Comparison of ENCODE assay signal across 17 mouse cellular contexts in the genomic region with DNA sequence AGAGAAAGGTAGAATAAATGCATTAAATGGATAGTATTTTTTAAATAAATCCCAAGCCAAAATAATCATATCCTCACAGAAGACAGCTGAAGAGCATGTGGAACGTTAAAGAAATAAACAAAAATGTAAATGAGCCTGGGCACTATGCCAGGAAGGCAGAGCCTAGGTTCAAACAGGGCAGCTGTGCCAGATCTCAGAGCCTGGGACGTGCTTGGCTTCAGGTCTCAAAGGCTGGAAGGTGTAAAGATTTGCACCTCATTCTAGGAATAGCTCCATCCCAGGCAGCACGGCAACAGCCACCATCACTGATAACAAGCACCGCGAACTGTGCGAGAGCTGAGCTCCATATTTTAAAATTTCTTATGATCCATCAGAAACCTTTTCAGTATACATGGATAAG. TPM values are rescaled to one million over a fixed set of nuclear protein-coding genes. Genes with fewer than 3 reads are reported as not detected.
A peak's percentile ranks its signal among the peaks of the same experiment; 100 is the strongest.
DNase-seq lines count a peak whose midpoint lies in the region; ATAC-seq and TF ChIP-seq lines count a peak whose summit lies in the region.
"Had no signal": no experiment of that assay in that cellular context is flagged by ENCODE, and none has a peak within 500 bp of the region (broad histone marks: within the 10 kb centered on the region; RNA-seq: fewer than 3 reads in every experiment).

No protein-coding gene starts in this region.

- no peak overlapping the region for H3K27ac ChIP-seq in forebrain, embryonic 13.5 days
- H3K27ac ChIP-seq in forebrain, embryonic 12.5 days = no peak overlapping the region
- H3K27ac ChIP-seq in kidney, postnatal 0 days = no peak overlapping the region
- H3K27ac ChIP-seq: limb, embryonic 10.5 days; liver, embryonic 13.5 days had no signal

- 58% methylated on average over 6 of the region's 6 CpGs for WGBS in forebrain, embryonic 13.5 days
- 70% methylated on average over 6 of the region's 6 CpGs for WGBS in forebrain, embryonic 12.5 days
- WGBS in kidney, postnatal 0 days = 26% methylated on average over 6 of the region's 6 CpGs

- peak; percentile 6 for DNase-seq in kidney, postnatal 0 days (ENCODE audit: low spot score)
- no peak for DNase-seq in kidney, adult 9 months
- peak; percentile 22 for DNase-seq in retina, postnatal 1 day
- DNase-seq in retina, embryonic 14.5 days (ENCODE audit: low spot score) = no peak
- DNase-seq in heart, postnatal 4 days = peak; percentile 37
- DNase-seq in spleen, postnatal 36 days (ENCODE audit: low spot score in 2 of 2) = no peak
- DNase-seq: cerebellum, adult 9-10 months; gastrocnemius, postnatal 14 days; liver, embryonic 13.5 days; right cerebral cortex, adult 18-20 months had no signal

- H3K9me3 ChIP-seq in forebrain, embryonic 13.5 days (replicated peaks) = no peaks in the 10 kb centered on the region
- H3K9me3 ChIP-seq in forebrain, embryonic 12.5 days = no peaks in the 10 kb centered on the region
- no peaks in the 10 kb centered on the region for H3K9me3 ChIP-seq in kidney, postnatal 0 days (replicated peaks; ENCODE audit: low read length)
- H3K9me3 ChIP-seq: limb, embryonic 10.5 days; liver, embryonic 13.5 days had no signal

- H3K4me3 ChIP-seq in forebrain, embryonic 13.5 days = no peak overlapping the region
- no peak overlapping the region for H3K4me3 ChIP-seq in forebrain, embryonic 12.5 days (replicated peaks)
- no peak overlapping the region for H3K4me3 ChIP-seq in kidney, postnatal 0 days (replicated peaks; ENCODE audit: low read depth, low read length)
- H3K4me3 ChIP-seq: limb, embryonic 10.5 days; liver, embryonic 13.5 days had no signal

- H3K27me3 ChIP-seq in forebrain, embryonic 13.5 days = no peaks in the 10 kb centered on the region
- H3K27me3 ChIP-seq in forebrain, embryonic 12.5 days = no peaks in the 10 kb centered on the region
- no peaks in the 10 kb centered on the region for H3K27me3 ChIP-seq in kidney, postnatal 0 days (ENCODE audit: insufficient read depth, low read length)
- H3K27me3 ChIP-seq: liver, embryonic 13.5 days had no signal

- no peak for TF ChIP-seq CTCF in kidney, postnatal 0 days (IDR thresholded peaks at IDR 0.05; ENCODE audit: low read depth)

- no peak overlapping the region for H3K9ac ChIP-seq in forebrain, embryonic 13.5 days
- H3K9ac ChIP-seq in forebrain, embryonic 12.5 days = no peak overlapping the region
- H3K9ac ChIP-seq in kidney, postnatal 0 days (ENCODE audit: low read depth, low read length) = no peak overlapping the region
- H3K9ac ChIP-seq: liver, embryonic 13.5 days had no signal

- no peak overlapping the region for H3K4me2 ChIP-seq in forebrain, embryonic 13.5 days
- H3K4me2 ChIP-seq in forebrain, embryonic 12.5 days = no peak overlapping the region
- H3K4me2 ChIP-seq in kidney, postnatal 0 days (ENCODE audit: low read length) = no peak overlapping the region
- H3K4me2 ChIP-seq: liver, embryonic 13.5 days had no signal

- no peaks in the 10 kb centered on the region for H3K36me3 ChIP-seq in forebrain, embryonic 13.5 days (ENCODE audit: poor library complexity, severe bottlenecking)
- H3K36me3 ChIP-seq in forebrain, embryonic 12.5 days (replicated peaks) = no peaks in the 10 kb centered on the region
- H3K36me3 ChIP-seq in kidney, postnatal 0 days (ENCODE audit: insufficient read depth, low read length) = no peaks in the 10 kb centered on the region
- H3K36me3 ChIP-seq: limb, embryonic 10.5 days; liver, embryonic 13.5 days had no signal

- ATAC-seq in forebrain, embryonic 13.5 days = peak; percentile 87
- no peak for ATAC-seq in forebrain, embryonic 12.5 days (ENCODE audit: low FRiP score)
- no peak for ATAC-seq in kidney, postnatal 0 days (replicated peaks; ENCODE audit: low FRiP score, low read depth)
- ATAC-seq: hindbrain, embryonic 16.5 days had no signal

- H3K4me1 ChIP-seq in forebrain, embryonic 13.5 days = 0 out of 2 replicates have a peak, but pooled peaks cover 7% of the 10 kb centered on the region
- no peaks in the 10 kb centered on the region for H3K4me1 ChIP-seq in forebrain, embryonic 12.5 days
- H3K4me1 ChIP-seq in kidney, postnatal 0 days (replicated peaks; ENCODE audit: insufficient read depth, low read length) = 0 out of 2 replicates have a peak, but pooled peaks cover 4% of the 10 kb centered on the region
- H3K4me1 ChIP-seq: limb, embryonic 10.5 days; liver, embryonic 13.5 days had no signal

RNA-seq across cellular contexts. Expression of gene Pdzrn4, which starts 32.5 kb away (rescaled TPM):
- 10.3 and 10.5 TPM in 2 replicates for polyA plus RNA-seq in forebrain, embryonic 13.5 days (2015; fragmentation: Nextera tagmentation; extraction: Ambion mirVana)
- polyA plus RNA-seq in forebrain, embryonic 12.5 days (2016; fragmentation: Nextera tagmentation; extraction: Ambion mirVana) = 6.7 TPM in 2 replicates
- 2.7 and 2.8 TPM in 2 replicates for polyA plus RNA-seq in kidney, postnatal 0 days (2015; fragmentation: Nextera tagmentation; extraction: Ambion mirVana)
- total RNA-seq in heart, postnatal 4 days (2021) = 1 to 10 TPM; 3.5 to 3.9 TPM
- total RNA-seq: adrenal gland, adult 18-20 months; megakaryocyte progenitor cell, adult 5-6 weeks; monocyte, adult 5-6 weeks had no signal

Comparison
In these comparisons a context has a peak if more than half of its experiments do, and no peak if none do; other contexts are left out.
1. DNase-seq: peak in kidney, postnatal 0 days (single experiment), retina, postnatal 1 day (single experiment) and heart, postnatal 4 days (single experiment); none in kidney, adult 9 months (single experiment), retina, embryonic 14.5 days (single experiment) and spleen, postnatal 36 days (0 of 2).